Mouse (Mus musculus): ENCODE measurements around the gene Platr17.

DNA sequence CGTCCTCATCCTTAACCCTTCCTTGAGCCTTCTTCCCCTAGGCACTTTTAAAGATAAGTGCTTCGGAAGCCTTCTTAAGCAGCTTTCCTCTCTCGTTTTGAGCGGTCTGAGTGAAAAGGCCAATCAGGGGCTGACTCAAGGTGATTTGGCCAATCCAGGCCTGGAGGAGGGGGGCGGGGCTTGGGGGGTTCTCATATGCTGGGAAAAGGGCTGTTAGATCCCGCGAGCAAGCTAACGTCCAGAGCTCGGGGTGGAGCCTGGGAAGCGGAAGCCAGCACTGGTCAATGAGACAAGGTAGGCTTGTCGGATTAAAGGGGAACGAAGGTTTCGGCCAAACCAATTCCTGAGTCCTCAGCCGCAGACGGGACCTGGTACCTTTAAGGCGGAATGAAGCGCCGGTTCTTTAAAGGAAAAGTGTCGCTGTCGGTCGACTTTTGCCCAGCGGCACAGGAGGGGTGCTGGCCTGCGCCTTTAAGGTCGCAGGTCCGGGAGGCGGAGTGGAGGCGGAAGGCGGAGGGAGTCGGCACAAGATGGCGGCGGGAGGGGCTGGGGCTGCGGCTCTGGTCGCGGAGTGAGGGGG lies 10.8 kb downstream of the Platr17 start, which contains the start of the genes Tapbp and Zbtb22:
- TF ChIP-seq CTCF (IDR thresholded peaks at IDR 0.05; ENCODE audit: low read depth) = no peak
- TF ChIP-seq EP300 (IDR thresholded peaks at IDR 0.05; ENCODE audit: low read depth) = peak; percentile 69
